Mouse (Mus musculus): ENCODE results near the gene Mipep.

GRCm38 (mm10) chr14:60895172-60896000 is 111.0 kb downstream of the Mipep start:
- TF ChIP-seq TAL1 (IDR thresholded peaks at IDR 0.05; ENCODE audit: low read length) (no peak), GATA1 (IDR thresholded peaks at IDR 0.05; ENCODE audit: low read length) (no peak)
